Mouse (Mus musculus) adrenal gland (tissue): ENCODE measurements around the gene Olfr229.
"Not testable (repeated sequence)": the region's sequence is repeated elsewhere in the genome, so short reads cannot be mapped to it uniquely, and the experiment has no call there.

ENCODE experiments used
- intact Hi-C: fragments of 180-260 bp; cut with DNase I; formaldehyde crosslinking; loops from one replicate; pipeline ENCODE4 v1.15.1; 2025
- long read RNA-seq, 2 experiments: library from polyadenylated mRNA; unstranded; transcript quantifications; one replicate each; pipeline ENCODE4 v2.0.0; 2020; ENCODE audit warnings: borderline replicate concordance in 1 of 2; ENCODE audit not compliant: insufficient replicate concordance in 1 of 2

The Olfr229 gene
- long read RNA-seq, experiment 1 = 0 reads
- long read RNA-seq, experiment 2 = 0 reads

DNA sequence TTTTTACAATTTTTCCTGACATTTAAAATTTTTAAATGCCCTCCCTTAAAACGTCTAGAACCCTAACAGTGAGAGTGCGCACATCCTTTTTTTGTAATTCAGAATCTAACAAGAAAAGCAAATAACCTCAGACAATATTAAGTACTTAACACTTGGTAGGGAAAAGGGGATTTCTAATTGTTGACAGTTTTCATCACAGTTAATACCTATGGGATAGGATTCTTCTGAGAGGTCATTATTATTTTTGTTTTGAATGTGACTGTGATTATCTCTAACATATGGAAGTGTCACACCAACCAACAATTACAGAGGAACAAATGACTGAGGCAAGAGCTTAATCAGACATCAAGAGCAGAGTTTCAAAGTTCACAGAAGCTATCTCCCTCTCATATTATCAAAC, at the start of gene Olfr229:
Gene Olfr229, plus strand, starts transcription at position 301 of the 400 bp plus-strand sequence.
- intact Hi-C loops = no loop called here

DNA sequence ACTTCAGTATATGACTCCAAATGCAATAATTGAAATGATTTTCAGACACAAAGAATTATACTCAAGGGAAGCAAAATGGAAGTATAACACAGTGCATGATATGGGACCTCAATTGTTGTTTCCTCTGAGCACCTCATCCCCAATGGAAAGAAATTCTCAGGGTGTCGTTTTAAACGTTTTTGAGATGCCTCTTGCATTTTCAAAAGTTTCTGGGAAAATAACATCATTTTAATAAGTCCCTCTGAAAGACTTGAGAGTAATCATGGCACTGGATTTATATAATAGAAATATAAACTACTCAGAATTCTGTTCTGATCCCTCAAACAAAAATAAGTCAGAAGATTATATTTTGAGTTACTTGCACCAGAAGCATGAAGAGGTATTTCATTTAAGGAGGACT, 41.0 kb upstream of the Olfr229 start, which contains the start of gene Olfr972:
Gene Olfr972, plus strand, starts transcription at position 301 of the 400 bp plus-strand sequence.
- intact Hi-C loops = no loop called here

DNA sequence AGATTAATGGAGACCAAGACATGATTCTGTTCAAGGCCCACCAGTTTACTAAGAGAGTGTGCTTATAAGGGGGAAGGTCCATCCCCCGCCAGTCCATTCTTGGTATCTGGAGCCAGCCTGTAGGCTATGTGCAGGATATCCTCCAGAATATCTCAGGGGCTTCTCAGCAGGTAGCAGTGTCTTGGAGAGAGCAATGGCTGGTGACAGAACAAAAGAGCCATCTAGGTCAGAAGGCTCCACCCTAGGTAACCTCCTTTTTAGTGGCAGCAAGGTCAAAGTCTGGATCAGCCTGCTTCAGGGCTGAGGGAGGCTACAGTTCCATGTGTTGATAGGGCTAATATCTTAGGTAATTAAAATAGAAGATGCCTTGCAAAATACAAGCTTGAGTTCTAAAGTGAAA, 35.1 kb upstream of the Olfr229 start:
- intact Hi-C loops = not testable (repeated sequence)

DNA sequence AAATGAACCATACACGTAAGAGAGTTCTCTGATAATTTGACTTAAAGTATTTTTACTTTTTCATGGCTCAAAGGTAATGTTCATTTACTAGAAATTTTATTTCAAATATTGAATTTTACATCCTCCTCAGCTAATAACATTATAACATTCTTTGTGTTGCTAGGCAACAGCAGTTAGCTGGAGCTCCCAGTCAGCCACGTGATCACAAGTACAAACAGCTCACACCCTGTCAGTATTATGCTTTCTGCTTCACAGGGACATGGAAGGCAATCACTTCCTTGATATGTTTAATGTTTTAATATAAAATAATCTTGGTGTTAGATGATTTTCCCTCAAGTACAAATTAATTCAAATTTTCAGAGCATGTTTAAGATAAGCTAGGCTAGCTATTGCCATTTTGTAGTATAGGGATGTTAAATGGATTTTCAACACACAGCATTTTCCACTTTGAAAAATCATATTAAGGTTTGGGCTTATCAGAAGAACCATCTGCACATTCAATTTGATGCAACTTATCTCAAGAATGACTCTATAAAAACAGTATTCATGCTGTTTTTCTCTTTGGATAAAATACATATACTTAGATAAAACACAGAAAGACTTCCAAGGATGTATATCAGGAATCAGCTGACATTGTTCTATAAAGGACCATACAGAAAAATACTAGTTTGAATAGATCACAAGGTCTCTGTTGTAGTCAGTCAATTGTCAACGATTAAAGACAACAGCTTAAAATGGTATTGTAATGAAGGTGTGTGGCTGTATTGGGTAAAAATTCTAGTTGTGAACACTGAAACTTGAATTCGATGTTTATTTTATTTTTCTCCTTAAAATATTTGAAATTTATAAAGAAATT, 29.4 kb upstream of the Olfr229 start:
- intact Hi-C loops = not testable (repeated sequence)

DNA sequence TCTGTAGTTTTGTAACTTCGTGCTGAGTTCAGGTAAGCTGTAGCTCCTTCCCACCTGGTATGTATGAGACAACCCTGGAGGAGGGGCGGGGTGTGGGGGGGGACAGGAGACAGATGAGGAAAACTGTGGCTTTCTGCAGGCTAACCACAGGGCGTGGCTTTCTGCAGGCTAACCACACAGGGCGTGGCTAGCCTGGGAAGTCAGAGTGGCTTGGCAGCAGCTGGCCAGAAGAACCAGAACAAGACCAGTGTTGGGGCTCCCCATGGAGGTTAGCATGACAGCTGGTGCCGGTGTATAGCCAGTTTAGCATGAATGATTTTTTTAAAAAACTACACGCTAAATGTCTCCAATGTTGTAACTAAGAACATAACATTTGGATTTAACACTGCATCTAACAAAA, 2.0 kb upstream of the Olfr229 start:
- intact Hi-C loops = no loop called here

DNA sequence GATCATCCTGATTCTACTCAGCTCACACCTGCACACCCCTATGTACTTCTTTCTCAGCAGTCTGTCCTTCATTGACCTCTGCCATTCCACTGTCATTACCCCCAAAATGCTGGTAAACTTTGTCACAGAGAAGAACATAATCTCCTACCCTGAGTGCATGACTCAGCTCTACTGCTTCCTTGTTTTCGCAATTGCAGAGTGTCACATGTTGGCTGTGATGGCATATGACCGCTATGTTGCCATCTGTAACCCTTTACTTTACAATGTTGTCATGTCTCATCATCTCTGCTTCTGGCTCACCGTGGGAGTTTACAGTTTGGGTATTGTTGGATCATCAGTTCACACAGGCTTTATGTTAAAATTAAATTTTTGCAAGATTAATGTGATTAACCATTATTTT, 2.8 kb downstream of the Olfr229 start:
- intact Hi-C loops = no loop called here

DNA sequence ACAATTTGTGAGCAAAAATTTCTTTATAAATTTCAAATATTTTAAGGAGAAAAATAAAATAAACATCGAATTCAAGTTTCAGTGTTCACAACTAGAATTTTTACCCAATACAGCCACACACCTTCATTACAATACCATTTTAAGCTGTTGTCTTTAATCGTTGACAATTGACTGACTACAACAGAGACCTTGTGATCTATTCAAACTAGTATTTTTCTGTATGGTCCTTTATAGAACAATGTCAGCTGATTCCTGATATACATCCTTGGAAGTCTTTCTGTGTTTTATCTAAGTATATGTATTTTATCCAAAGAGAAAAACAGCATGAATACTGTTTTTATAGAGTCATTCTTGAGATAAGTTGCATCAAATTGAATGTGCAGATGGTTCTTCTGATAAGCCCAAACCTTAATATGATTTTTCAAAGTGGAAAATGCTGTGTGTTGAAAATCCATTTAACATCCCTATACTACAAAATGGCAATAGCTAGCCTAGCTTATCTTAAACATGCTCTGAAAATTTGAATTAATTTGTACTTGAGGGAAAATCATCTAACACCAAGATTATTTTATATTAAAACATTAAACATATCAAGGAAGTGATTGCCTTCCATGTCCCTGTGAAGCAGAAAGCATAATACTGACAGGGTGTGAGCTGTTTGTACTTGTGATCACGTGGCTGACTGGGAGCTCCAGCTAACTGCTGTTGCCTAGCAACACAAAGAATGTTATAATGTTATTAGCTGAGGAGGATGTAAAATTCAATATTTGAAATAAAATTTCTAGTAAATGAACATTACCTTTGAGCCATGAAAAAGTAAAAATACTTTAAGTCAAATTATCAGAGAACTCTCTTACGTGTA, 21.1 kb downstream of the Olfr229 start:
- intact Hi-C loops = not testable (repeated sequence)

DNA sequence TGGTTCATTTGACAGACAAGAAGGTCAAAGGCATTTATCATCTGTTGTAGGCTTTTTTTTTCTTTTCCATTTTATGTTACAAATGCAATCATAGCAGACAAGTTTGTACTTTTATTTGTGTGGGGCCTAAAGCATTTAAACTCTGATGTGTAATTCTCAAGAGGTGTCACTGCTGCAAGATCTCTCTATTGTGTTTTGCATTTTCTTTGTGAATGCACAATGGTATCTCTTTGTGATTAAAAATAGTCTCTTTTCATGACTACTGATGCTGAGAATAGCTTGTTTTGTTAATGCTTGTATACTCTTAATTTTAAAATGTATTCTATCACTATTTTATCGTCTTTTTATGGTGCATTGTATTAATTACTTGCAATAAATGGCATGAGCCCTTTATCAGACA, 21.7 kb downstream of the Olfr229 start:
- intact Hi-C loops = not testable (repeated sequence)

DNA sequence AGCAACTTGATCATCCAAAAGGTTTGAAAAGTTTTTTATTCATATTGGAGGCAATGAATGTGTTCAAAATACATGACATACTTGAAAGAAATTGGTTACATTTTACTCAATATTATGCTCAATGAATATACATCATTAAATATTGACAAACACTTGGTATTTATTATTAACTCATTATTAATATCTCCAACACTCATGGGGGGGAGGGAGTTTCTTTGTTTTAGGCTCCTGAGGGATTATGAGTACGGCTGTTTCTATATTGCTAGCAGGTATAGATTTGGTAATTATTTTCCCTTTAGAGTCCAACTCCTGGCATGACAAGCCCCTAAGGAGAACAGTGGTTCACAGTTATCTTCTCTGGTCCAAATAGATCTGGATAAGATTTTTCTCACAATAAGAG, 30.1 kb downstream of the Olfr229 start, which contains the start of gene Olfr974:
Gene Olfr974, plus strand, starts transcription at position 301 of the 400 bp plus-strand sequence.
- intact Hi-C loops = no loop called here

DNA sequence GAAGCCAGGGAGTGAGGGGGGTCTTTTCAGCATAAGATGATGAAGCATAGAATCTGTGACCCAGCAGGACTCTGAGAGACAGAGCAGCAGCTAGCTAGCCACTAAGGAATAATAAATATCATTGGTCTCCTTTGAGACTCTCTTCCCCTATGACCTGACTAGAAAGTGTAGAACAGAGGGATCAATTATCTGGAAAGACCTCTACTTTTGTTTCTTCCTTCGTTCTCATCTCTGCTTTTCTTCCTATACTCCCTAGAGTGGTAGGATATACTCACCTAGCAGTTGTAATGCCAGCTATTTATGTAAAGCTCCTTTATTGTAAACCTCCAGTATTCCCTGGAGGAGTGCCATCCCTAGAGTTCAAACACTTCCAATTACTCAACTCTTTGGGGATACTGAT, 44.8 kb downstream of the Olfr229 start, which contains the start of gene Olfr975:
Gene Olfr975, minus strand, starts transcription at position 101 of the 400 bp plus-strand sequence.
- intact Hi-C loops = no loop called here

DNA sequence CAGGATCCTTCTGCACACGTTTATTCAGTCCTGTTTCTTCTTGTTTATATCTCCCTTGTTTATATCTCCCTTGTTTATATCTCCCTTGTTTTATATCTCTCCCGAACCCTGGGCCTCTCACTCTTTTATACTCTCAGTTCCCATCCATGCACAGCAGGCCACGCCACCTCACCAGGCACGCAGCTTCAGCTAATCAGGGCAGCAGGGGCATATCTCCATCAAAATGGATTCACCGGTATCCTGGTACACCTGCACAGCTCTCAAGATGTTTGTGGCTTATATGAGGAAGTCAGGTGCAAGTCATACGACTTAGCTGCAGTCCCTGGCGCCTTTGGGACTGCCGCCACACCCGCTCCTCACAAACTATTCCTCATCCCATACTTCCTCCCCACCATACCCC, 53.9 kb downstream of the Olfr229 start, which contains the start of gene Olfr976:
Gene Olfr976, minus strand, starts transcription at position 101 of the 400 bp plus-strand sequence.
- intact Hi-C loops = not testable (repeated sequence)
